Mouse (Mus musculus) adrenal gland, adult (tissue): ENCODE measurements around the gene Slc16a4.

ENCODE experiments used
- DNase-seq, 2 experiments: peaks; one replicate each; pipeline ENCODE4 v3.0.0; 2022 to 2023; ENCODE audit warnings: low spot score in 1 of 2; ENCODE audit not compliant: inconsistent age in 2 of 2

Slc16a4 gene

DNA sequence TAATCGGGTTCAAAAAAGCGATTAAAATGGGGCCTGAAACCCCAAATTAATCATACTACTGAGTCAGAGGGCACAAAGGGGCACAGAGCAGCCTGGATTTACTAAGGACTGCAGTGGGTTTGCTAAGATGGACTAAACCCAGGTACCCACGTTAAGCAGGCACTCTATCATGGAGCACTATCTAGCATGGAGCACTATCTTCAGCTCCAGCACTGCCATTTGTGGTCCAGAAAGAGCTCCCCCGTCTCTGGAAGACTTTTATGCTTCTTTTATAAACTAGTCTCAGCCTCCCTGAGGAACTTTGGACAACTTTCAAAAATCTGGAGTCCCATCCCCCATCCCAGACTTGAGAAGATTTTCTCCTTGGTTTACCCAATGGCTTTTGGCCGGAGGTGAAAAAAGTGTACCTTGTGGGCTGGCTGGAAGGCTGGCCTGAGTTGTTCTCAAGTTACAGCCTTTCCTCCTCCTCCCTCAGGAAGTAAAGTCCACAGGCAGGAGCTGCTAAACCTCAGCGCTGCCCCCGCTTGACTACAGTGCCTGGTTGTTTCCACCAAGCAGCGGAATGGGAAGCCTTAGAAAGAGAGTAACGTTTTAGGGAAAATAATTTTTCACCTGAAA is at the start of gene Slc16a4:
Gene Slc16a4, plus strand, starts transcription at position 467 of the 618 bp plus-strand sequence.
- peak in 1 of 2 experiments; percentile 43 for DNase-seq

DNA sequence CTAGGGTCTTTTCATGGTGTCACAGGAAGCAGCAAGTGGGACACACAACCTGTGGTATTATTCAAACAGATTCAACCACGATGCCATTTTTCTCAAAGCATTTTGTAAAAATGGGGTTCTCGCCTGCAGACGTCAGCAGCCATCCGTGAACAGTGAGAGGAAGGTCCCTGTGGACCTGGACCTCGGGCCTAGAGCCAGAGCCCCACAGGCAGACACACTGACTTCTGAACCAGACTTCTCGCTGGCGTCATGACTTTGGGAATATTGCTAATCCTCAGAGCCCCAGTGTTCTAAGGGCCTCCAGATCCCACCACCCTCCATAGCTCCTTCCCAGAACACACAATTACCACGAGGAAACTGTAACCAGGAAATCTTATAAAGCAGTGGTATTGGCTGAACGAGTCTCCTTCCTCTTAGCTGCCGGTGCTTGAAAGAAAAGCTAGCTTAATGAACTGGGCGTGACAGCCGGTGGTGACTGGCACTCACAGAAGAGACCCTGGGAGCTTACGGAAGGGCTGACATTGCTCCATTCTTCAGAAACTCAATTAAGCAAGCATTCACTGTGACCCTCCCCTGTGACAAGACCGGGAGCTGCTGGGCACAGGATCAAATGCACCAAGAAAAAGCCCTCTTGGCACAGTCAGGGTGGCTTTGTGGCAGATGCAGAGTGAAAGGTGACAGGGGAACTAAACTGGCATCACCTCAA is 49.5 kb upstream of the Slc16a4 start:
- no peak for DNase-seq

DNA sequence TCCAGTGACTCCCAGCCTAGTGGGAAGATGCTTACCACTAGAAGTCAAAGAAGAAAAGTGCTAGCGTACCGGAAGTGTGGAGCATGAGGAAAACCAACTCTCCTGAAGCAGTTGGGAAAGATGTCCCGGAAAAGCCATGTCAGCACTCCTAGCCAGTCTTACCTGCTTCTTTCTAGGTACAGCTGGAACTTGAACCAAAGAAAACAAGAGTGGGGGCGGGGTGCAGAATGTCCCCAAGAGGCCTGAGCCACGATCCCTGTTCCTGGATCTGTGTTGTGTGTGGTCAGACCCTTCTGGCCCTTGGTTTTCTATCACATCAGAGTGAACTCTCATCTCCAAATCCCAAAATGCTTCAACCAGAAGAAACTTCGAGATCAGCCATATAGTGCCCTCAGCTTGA is 44.2 kb upstream of the Slc16a4 start:
- no peak for DNase-seq

DNA sequence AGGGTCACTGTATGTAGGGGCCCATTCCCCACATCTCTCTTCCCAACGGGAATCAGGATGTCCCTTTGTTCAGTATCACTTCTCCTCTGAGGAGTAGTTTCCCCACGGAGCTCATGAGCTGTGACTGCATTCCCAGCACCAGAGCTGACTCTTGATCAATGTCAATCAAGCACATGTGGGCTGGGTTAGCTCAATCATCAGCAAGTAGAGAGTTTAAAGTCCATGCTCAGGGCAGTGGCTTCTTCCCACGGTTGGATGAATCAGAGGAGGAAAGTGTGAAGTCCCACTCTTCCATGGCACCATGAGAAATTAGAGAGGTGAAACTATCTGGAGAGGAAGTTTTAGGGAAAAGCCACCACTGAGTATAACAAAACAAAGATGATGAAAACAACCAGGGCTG is 42.0 kb upstream of the Slc16a4 start:
- DNase-seq, result no peak

DNA sequence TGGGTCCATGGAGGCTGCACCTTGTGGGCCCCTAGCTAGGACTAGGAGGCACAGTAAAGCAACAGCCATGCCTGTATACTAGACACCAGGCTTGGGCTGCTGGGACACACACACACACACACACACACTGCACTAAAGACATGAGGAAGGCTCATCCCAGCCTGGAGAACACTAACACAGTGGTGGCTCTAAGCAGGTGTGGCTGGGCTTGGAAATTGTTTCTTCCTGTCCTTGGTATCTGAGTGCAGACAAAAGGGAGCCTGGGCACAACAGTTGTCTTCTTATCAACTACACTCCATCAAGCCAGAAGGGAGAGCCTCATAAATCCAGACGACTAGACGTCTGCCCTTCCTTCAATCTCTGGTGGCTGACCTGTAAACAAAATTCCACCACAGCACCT is 40.7 kb upstream of the Slc16a4 start:
- DNase-seq, result no peak

DNA sequence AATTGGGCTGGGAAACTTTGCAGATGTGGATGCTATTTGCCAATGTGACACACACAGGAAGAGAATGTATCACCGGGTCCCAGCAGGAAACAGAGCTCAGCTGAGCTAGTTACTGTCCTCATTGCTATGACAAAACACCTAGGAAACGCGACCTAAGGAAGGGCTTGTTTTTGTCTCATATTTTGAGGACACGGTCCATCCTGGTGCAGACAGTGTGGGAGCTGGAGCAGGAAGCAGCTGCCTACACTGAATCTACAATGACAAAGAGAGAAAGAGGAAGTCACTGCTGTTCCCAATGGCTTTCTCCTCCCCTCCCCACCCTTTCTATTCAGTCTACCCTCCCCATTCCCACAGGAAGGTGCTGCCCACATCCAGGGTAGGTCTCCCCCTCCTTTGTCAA is 39.0 kb upstream of the Slc16a4 start:
- DNase-seq, result peak; percentile 23 to 39

DNA sequence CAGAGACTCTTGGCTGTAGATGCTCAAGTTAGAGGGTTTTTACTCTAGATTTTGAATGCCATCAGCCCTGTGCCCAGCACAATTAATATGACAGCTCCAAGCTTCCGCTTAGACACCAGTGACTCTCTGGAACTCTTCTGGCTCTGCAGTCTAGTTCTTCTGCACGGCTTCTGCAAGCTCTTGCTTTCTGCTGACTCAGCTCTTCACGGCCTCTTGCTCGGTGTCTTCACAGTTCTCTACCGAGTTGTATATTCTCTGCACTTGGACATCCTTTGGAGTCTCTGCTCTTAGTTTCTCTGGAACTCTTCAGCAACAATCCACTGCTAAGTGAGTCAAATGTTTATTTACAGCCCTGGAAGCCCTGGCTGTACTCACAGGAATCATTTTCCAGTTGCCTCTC is 37.1 kb upstream of the Slc16a4 start:
- no peak for DNase-seq

DNA sequence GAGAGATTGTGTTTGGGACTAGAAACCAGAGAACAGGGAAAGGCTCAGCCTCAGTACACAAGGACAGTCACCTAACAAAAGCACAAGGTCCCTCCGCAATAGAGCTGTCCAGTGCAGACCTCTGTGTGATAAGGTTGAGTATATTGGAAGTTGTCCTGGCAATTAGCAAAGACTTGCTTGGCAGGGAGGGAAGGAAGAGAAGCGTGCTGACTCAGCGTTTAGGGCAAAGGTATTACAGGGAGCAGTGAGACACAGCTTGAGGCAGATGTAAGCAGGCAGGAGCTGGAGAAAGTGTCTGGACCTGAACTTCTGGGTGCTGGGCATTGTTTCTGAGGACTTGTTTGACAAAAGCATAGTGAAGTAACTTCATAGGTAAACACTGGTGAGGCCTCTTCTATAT is 35.0 kb upstream of the Slc16a4 start:
- peak in 1 of 2 experiments; percentile 41 for DNase-seq

DNA sequence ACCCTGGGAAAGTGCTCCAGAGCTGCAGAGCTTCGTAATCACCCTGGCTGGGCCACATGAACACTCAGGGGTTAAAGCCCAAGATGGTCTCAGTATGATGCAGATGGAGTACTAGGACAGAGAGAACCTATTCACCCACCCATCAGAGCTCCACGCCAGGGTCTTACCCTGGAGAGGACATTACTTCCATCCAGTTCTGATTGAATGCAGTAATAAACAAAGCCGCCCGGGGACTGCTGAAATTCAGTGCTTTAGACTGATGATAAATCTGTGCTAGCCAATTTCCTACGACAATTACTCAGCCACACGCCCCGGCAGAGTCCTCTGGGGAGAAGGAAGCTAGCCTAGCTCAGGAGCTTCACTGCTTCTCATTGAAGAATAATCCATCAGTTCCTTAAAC is 34.3 kb upstream of the Slc16a4 start:
- no peak for DNase-seq

DNA sequence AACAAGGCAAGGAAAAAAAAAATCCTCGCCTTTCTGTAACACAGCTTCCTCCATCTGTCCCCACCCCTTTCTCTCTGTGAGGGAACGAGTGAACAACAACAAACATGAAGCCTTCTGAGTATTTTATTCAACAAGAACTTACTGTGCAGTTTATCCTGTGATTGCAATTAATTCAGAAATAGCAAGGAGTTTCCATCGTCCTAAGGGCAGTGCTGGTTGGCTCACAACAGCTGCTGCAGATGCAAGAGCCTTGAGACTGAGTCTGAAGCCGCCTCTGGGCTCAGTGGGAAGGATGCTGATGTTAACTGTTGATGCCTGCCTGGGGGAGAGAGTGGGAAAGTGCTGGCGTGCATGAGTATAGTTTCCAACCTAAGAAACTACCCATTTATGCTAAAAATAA is 33.1 kb upstream of the Slc16a4 start:
- DNase-seq, result no peak

DNA sequence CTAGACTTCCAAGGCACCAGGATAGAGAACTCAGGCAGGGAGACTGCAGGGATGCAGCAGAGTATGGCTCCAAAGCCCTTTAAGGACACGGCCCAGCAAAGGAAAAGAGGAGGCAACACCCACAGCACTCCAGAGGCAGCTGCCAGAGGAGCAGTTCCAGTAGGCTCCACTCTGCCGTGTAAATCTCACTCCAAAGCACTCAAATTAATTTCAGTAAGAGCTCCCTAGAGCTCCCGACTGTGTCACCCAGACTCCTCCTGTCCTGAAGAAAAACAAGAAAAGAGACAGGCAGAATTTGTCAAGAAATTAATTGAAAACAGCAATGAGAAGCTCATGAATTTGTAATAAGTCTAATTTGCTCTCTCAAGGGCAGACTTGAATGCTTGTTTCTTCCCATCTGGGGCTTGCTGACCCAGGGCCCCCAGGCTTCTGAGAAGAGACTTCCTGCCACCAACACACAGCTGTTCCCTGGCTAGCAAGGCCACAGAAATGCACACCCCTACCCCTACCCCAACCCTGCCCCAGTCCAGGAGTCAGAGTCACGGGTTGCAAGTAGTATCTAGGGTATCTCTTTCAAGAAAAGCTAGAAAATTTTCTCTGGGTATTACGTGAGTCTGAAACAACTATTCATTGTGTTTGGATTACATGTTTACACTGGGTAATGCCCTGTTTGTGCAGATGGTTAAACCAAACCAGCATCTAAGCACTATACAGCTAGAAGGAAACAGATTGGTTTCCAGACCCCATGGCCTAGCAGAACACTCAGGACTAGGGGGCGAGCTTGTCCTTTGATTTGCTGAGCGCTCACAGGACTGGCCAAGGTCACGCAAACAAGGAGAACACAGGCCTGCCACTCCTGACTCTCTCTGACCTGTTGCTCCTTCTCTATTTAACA is 29.8 kb upstream of the Slc16a4 start:
- DNase-seq, result peak in 1 of 2 experiments; percentile 64

DNA sequence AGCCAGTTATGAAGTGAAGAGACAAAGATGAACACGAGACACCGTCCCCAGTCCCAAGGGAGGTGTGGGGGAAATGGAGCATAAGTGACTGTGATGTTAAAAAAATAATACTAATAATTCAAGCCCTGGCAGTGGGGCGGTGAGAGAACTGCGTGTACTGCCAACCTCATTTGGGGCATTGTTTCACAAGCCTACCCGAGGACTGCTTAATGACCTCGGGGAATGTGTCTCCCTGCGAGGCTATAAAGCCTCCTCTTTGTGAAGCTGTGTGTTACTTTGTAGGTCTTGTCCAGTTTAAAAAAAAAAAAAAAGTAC is 29.2 kb upstream of the Slc16a4 start:
- DNase-seq, result peak; percentile 51 to 82

DNA sequence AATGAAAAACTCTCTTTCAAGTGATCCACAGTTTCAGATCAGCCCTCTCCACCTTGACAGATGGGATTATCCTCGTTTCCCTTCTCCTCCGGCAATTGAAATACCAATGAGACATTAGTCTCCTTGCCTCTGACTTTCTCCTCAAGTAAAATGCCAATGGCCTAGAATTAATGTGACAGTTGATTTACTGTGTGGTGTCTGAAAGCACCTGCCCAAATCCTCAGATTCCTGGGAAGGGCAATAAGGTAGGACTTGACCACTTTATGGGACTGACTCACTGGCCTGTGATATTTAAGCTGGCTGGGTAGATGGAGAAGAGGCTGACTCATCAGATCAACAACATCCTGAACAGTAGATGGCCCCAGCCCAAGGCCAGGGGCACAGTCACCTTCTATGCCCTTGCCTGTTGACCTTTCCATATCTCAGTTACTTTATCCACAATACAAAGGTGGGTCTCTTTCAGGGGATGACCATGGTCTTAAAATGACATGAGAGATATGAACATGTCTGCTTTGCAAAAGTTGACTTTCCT is 24.1 kb upstream of the Slc16a4 start:
- peak; percentile 45 to 70 for DNase-seq

DNA sequence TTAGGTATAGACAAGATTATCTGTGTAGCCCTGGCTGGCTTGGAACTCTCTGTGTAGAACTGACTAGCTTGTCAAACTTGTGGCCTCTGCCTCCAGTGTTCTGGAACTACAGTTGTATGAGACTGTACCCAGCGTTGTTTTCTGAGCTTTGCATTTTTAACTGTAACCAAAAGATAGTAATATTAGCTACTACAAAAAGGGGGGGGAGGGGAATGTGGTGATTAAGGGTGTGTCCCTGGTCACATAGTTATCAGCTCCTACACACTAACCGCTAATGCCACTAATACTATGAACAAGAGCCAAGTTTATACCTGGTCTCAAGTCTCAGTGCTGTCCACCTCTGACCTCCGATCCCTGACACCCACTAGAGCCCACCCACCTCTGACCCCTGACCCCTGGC is 18.6 kb upstream of the Slc16a4 start:
- no peak for DNase-seq

DNA sequence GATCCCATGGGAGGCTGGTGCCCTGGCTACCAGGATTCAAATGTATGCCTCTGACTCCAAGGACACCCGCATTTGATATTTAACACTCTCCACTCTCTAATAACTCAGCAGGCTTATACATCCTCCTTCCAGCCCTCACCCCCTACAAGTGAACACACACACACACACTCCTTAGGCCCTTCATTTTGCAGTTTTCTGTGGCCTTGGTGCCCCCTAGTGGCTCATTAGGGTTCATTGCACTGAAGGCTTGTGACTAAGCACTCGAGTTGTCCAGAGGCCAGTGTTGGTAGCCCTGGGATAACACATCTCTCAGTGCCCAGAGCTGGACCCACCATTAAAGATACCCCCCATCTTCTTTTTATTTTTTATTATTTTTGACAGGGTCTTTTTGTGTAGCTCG is 17.2 kb upstream of the Slc16a4 start:
- DNase-seq, result peak; percentile 64 to 88

DNA sequence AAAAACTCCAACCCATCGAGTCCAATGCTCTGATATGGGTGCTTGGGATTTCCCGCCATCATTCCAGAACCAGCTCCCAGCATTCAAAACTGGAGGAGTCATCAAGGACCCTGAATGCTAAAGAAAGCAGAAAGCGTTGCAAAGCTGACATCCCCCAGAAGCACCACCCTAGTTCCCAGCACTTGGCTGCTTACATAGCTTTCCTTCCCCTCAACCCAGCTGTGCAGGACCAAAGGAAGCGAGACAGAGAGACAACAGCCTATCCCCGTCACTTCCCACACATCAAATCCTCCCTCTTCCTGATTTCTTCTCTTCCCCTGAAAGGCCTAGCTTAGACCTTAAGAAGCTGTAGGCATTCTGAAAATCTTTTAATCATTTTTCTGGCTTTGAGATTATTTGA is 15.7 kb upstream of the Slc16a4 start:
- DNase-seq, result no peak

DNA sequence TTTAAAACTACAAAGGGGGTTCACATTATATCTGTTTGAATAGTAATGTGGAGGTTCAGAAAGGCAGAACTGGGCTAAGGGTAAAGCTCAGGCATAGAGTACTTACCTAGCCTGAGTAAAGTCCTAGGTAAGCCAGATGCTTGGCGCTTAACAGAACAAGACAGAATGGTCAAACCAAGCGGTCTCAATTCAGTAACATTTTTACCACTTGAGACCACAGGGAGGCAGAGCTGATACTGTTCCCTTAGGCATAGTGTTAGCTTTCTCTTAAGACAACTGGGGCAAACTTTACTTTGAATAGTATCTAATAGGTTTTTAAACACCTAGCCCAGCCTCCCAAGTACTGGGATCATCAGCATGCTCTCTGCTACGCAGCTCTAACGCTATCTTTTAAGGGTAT is 15.0 kb upstream of the Slc16a4 start:
- DNase-seq, result no peak

DNA sequence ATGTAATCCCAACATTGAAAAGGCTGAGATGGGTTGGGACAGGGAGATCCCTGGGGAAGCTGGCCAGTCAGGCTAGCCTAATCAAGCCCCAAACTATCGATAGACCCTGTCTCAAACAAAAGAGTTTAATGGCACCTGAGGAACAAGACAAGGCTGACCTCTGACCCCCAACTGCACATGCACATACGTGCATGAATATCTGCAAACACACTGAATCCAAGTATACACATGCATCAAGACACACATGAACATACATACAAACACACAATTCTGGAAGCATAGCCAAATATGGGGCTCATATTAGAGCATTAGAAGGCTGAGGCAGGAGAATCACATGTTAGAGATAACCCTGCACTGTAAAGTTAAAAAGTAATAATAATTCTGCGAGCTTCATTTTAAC is 14.4 kb upstream of the Slc16a4 start:
- DNase-seq, result no peak

DNA sequence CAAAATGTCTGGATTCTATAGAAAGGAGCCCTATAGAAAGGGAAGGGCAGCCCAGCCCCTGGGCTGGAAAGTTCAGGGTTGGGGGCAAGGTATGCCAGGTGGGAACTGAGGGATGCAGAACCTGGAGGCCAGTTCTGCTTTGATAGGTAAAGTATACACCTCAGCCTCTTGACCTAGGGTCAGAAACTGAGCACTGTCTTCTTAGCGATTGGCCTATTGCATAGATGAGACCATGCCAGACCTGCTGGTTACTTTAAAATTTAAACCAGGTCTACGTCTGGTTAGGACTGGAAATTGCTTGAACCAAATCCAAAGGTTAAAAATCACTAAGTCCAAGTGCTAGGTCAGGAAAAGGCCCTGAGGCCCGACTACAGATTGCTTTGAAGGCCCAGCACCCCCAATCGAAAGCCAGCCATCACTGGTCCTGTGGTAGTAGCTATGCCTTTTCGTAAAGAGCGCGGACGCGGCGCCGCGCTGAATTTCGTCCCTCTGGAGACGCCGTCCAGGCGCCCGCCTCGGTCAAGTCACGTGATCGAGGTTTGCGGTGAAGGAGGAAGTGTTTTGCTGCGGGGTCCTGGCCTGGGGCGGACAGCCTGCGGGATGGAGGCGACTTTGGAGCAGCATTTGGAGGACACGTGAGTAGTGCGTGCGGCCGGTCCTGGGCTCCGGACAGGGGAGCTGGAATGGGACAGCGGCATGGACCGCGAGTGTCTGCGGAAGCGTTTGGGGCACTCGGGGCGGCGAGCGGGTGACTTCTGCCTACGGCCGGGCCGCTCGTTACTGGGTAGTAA is 12.4 kb upstream of the Slc16a4 start, which contains the start of gene Lamtor5:
Gene Lamtor5, plus strand, starts transcription at position 380 of the 791 bp plus-strand sequence.
- DNase-seq, result peak; percentile 92 to 97

DNA sequence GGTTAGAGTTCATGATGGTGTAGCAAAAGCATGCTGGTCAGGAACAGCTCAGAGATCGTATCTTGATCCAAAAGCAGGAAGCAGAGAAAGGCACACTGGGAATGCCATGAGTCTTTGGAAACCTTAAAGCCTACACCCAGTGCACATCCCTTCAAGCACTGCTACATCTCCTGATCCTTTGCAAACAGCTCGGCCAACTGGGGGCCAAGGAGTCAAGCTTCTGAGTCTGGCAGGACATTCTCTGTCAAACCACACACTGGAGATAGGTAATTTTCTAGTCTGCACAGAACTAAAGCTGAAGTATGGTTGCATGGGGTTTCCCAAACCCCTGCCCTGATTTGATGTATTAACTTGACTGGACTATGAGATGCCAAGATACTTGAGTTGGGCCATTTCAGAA is 4.9 kb upstream of the Slc16a4 start:
- DNase-seq, result no peak

DNA sequence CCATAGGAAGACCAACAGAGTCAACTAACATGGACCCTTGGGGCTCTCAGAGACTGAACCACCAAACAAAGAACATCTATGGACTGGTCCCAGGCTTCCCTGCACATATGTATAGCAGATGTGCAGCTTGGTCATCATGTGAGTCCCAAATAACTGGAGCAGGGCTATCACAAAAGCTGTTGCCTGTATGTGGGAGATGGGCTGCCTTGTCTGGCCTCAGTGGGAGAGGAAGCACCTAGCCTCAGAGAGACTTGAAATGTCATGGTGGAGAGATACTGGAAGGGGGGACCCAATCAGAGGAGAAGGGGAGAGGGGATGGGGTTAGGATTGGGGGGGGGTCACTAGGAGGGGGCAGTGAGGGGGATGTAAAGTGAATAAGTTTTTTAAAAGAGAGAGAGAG is 3.7 kb upstream of the Slc16a4 start:
- no peak for DNase-seq
